Mouse (Mus musculus): ENCODE results near the gene Bag1. TPM values are rescaled to one million over a fixed set of nuclear protein-coding genes. Genes with fewer than 3 reads are reported as not detected.
"Not testable (repeated sequence)": the region's sequence is repeated elsewhere in the genome, so short reads cannot be mapped to it uniquely, and the experiment has no call there.

Gene Bag1
- polyA plus RNA-seq, 1 experiment from 2014 or later, result 208 TPM

DNA sequence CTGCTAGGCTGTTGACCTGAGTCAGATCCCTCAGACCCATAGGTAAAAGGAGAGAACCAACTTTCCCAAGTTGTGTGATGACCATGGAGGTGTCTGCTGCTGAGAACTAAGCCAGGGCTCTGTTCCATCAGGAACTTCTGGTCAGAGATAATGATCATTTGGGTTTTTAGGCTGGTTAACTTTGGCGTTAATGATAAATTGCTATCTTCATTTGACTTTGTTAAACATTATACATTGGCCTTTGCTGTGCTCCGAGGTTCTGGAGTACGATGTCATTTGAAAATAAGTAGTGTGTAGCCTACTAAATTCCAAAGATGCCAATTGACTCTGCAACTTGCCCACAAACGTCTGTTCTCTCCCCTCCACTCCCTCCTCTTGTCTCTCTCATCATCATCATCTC is 21.1 kb upstream of the Bag1 start:
- H3K36me3 ChIP-seq, result peaks cover 46% of the 10 kb centered on the region
- 82% methylated on average over 4 of the region's 4 CpGs for WGBS
- no peak for DNase-seq (ENCODE audit: low spot score)
- no peaks in the 10 kb centered on the region for H3K9me3 ChIP-seq
- H3K27me3 ChIP-seq (ENCODE audit: insufficient read depth, poor library complexity, severe bottlenecking), result no peaks in the 10 kb centered on the region
- H3K4me3 ChIP-seq, result no peak overlapping the region
- no peak overlapping the region for H3K27ac ChIP-seq
- H3K4me1 ChIP-seq (replicated peaks), result peaks cover 19% of the 10 kb centered on the region

DNA sequence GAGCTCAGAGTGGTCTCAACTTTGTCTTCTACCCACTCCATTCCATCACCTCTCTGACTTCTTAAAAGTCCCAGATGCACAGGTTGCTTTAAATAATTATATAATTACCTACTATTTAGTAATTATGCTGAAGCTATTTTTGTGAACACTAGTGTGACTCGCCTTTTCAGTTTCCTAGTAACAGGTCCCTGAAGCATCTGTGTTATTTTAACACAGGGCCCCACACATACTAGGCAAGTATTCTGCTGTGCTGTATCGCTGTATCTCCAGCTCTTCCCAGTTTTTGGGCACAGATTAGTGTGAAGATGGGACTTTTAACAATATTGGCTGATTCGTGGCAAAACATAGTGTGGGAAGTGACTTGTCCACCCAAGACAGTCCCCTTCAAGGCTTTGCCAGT is 15.4 kb upstream of the Bag1 start:
- Histone ChIP-seq H3K4me3 (no peak overlapping the region), H3K27ac (no peak overlapping the region), H3K9me3 (no peaks in the 10 kb centered on the region), H3K27me3 (ENCODE audit: insufficient read depth, poor library complexity, severe bottlenecking) (no peaks in the 10 kb centered on the region), H3K4me1 (replicated peaks) (no peaks in the 10 kb centered on the region), H3K36me3 (peaks cover 97% of the 10 kb centered on the region)
- 89% methylated on average over 3 of the region's 3 CpGs for WGBS
- DNase-seq (ENCODE audit: low spot score), result no peak

DNA sequence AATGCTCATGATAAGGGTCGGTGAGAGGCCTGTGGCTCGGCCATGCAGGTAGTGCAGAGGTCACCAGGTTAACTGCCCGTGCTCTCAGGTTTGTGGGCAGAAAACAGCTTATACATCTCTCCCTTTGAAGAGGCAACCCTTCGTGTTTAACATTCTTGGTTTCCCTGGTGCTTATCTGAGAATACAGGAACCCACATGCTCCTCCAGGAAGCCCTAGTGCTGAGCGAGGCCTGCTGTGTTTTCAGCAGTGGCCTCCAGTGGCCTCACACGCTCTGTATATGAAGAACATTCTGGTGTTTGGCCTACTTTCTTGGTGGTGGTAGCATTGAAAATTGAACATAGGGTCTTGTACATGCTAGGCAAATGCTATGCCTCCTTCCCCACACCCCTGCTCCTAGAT is 7.8 kb upstream of the Bag1 start:
- Histone ChIP-seq H3K4me3 (no peak overlapping the region), H3K9me3 (no peaks in the 10 kb centered on the region), H3K27ac (no peak overlapping the region), H3K27me3 (ENCODE audit: insufficient read depth, poor library complexity, severe bottlenecking) (no peaks in the 10 kb centered on the region), H3K36me3 (peaks cover 97% of the 10 kb centered on the region), H3K4me1 (replicated peaks) (no peaks in the 10 kb centered on the region)
- no peak for DNase-seq (ENCODE audit: low spot score)
- 93% methylated on average over 6 of the region's 6 CpGs for WGBS

DNA sequence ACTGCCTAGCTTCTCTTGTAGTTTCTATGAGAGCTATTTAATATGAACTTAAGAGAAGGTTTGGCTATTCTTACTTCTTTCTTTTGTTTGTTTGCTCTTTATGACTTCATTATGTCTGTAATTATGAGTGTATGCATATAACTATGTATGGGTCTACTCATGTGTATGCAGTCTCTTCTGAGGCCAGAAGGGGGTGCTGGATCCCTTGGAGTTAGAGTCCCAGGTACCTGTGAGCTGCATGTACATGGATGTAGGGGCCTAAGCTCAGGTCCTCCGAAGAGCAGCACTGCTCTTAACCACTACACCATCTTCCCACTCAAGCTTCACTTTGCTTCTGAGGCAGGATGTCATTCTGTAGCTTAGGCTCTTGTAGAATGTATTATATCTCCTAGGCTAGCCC is 5.4 kb upstream of the Bag1 start:
- DNase-seq (ENCODE audit: low spot score), result no peak
- Histone ChIP-seq H3K27me3 (ENCODE audit: insufficient read depth, poor library complexity, severe bottlenecking) (no peaks in the 10 kb centered on the region), H3K36me3 (peaks cover 84% of the 10 kb centered on the region), H3K4me3 (no peak overlapping the region), H3K4me1 (replicated peaks) (peaks cover 9% of the 10 kb centered on the region), H3K27ac (no peak overlapping the region), H3K9me3 (no peaks in the 10 kb centered on the region)
- WGBS, result 83% methylated on average over 1 of the region's 1 CpGs

DNA sequence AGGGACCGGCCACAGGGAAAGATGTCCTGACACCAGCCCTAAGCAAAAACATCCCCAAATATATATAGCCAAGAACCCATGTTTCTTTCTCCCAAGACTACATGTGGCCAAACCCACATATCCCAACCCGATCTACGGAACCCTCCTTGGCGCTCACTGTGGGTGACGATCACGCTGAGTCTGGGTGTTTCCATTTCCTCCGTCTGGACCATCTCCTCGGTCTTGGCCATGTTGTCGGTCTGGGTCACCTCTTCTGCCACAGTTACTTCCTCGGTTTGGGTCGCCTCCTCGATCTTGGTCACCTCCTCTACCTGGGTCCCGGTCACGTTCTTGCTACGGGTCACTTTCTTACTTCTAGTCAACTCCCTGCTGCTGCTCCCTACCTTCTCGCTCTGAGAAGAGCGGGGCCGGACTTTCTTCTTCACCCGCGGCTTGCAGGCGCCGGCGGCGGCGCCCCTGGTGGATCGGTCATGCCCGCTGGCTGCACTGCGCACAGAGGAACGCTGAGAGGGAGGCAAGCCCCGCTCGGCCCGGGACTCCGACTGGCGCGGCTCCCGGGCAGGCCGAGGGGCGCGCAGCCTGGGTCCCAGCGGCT is 432 bp downstream of the Bag1 start:
- under 1% methylated on average over 40 of the region's 40 CpGs for WGBS
- Histone ChIP-seq H3K4me3 (peak overlapping the region; percentile 81), H3K36me3 (peaks cover 65% of the 10 kb centered on the region), H3K27ac (peak overlapping the region; percentile 93), H3K27me3 (ENCODE audit: insufficient read depth, poor library complexity, severe bottlenecking) (no peaks in the 10 kb centered on the region), H3K4me1 (replicated peaks) (peaks cover 21% of the 10 kb centered on the region), H3K9me3 (no peaks in the 10 kb centered on the region)
- peak; percentile 12 for DNase-seq (ENCODE audit: low spot score)

DNA sequence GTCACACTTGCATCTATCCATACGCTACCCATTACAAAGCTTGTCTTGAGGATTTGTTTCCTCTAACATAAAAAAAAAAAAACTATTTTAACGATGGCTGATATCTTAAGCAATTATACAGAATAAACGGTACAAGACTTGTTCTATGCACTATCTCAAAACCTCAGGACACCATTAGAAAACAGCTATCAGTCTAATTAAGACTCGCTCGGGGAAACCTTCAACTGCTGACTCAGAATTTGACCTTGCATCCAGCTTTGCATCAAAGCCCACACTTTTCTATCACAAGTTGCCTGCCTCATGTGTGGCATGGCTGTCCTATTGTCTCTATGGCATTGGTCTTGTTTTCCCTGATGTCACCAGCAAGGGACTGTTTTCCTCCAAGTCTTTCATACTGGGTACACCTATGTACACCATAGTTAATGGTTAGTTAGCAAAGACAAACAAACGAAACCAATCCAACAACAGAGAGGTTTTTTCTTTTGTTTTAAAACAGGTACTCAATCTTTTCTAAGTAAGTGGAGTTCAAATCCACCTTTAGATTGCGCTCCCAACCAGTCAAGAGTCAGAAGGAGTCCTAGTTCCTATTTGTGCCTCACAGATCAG is 1.5 kb downstream of the Bag1 start:
- Histone ChIP-seq H3K4me3 (peak overlapping the region; percentile 81), H3K27ac (peak overlapping the region; percentile 93; the same call in 1 of the 2 replicates), H3K27me3 (ENCODE audit: insufficient read depth, poor library complexity, severe bottlenecking) (no peaks in the 10 kb centered on the region), H3K36me3 (peaks cover 65% of the 10 kb centered on the region), H3K4me1 (replicated peaks) (peaks cover 21% of the 10 kb centered on the region), H3K9me3 (no peaks in the 10 kb centered on the region)
- no peak for DNase-seq (ENCODE audit: low spot score)
- 91% methylated on average over 7 of the region's 7 CpGs for WGBS

DNA sequence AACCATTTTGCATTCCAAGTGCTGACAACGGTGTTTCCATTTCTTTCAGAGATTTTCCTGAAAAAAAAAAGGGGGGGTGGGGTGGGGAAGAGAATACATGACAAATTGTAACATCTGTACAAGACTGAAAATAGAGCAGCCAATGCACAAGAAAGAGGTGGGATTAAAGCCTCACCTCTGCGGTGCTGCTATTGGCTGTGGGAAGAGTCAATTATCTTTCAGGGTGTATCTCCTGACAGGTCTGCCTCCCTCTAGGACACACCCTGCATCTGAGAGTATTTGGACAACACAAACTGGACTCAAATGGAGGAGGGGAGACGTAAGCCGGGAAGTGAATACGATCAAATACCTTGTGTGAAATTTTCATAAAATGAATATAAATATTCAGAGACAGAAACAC is 4.4 kb downstream of the Bag1 start:
- H3K4me1 ChIP-seq (replicated peaks), result peaks cover 12% of the 10 kb centered on the region
- 98% methylated on average over 5 of the region's 5 CpGs for WGBS
- no peak for DNase-seq (ENCODE audit: low spot score)
- peaks cover 77% of the 10 kb centered on the region for H3K36me3 ChIP-seq
- no peak overlapping the region for H3K27ac ChIP-seq
- H3K9me3 ChIP-seq, result peaks cover 15% of the 10 kb centered on the region
- no peak overlapping the region for H3K4me3 ChIP-seq
- H3K27me3 ChIP-seq (ENCODE audit: insufficient read depth, poor library complexity, severe bottlenecking), result no peaks in the 10 kb centered on the region

DNA sequence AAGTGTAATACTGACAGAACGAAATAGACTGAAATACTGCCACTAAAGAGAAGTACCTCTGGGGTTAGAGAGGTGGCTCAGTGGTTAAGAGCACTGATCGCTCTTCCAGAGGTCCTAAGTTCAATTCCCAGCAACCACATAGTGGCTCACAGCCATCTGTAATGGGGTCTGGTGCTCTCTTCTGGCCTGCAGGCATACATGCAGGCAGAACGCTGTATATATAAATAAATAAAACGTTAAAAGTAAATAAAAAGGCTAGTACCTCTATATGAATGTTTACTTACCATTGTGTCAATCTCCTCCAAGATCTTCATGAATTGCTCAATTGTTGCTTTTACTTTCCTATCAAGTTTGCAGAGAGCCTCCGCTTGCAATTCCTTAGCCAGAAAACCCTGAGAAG is 9.3 kb downstream of the Bag1 start:
- Histone ChIP-seq H3K9me3 (peaks cover 15% of the 10 kb centered on the region), H3K4me3 (no peak overlapping the region), H3K27me3 (ENCODE audit: insufficient read depth, poor library complexity, severe bottlenecking) (no peaks in the 10 kb centered on the region), H3K36me3 (peaks cover 98% of the 10 kb centered on the region), H3K4me1 (replicated peaks) (no peaks in the 10 kb centered on the region), H3K27ac (no peak overlapping the region)
- 94% methylated on average over 5 of the region's 5 CpGs for WGBS
- DNase-seq (ENCODE audit: low spot score), result no peak

DNA sequence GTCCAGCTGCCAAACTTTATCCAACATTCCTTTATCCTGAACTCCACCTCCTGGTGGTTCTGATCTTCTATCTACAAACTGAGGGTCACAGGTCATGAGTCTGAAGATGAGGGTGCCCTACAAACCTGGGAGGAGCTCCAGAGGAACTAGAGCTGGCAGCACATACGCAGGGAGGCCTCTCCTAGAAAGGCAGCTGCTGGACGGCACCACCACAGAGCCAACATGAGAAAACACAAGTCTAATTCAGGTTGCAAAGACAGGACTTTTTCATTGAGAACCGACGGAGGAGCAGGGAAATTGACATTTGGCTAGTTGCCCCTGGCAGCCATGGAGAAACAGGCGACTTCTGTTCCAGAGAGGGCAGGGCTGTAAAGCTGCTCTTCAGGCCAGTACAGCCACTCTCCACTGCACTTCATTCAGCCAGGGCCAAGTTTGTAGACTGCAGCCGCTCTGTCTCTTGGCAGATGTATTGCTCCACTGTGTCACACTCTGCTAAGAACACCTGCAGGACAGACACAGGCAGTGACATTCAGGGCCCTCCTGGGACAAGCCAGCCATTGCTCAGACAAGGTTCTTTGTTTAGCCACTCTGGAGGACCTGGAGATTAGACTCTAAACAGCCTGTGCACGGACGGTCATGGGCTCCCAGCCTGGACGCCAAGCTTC is 11.8 kb downstream of the Bag1 start:
- Histone ChIP-seq H3K4me1 (replicated peaks) (no peaks in the 10 kb centered on the region), H3K27ac (no peak overlapping the region), H3K4me3 (no peak overlapping the region), H3K27me3 (ENCODE audit: insufficient read depth, poor library complexity, severe bottlenecking) (no peaks in the 10 kb centered on the region), H3K9me3 (peaks cover 15% of the 10 kb centered on the region), H3K36me3 (peaks cover 95% of the 10 kb centered on the region)
- DNase-seq (ENCODE audit: low spot score), result no peak
- 93% methylated on average over 9 of the region's 9 CpGs for WGBS

DNA sequence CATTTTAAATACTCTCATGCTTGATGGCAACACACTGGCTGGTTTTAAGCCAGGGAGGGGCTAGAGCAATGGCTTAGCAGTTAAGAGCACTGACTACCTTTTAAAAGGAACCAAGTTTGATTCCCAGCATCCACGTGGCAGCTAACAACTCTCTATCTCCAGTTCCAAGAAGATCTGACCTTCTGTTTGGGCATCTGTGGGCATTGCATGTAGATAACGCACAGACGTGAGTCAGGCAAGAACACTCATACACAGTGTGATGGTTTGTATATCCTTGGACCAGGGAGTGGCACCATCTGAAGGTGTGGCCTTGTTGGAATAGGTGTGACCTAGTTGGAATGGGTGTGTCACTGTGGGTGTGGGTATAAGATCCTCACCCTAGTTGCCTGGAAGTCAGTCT is 13.7 kb downstream of the Bag1 start:
- H3K36me3 ChIP-seq, result peaks cover 75% of the 10 kb centered on the region
- not testable (repeated sequence) for H3K27me3 ChIP-seq (ENCODE audit: insufficient read depth, poor library complexity, severe bottlenecking); H3K27ac ChIP-seq; H3K9me3 ChIP-seq; H3K4me1 ChIP-seq (replicated peaks); DNase-seq (ENCODE audit: low spot score); H3K4me3 ChIP-seq
- WGBS, result 94% methylated on average over 3 of the region's 3 CpGs

DNA sequence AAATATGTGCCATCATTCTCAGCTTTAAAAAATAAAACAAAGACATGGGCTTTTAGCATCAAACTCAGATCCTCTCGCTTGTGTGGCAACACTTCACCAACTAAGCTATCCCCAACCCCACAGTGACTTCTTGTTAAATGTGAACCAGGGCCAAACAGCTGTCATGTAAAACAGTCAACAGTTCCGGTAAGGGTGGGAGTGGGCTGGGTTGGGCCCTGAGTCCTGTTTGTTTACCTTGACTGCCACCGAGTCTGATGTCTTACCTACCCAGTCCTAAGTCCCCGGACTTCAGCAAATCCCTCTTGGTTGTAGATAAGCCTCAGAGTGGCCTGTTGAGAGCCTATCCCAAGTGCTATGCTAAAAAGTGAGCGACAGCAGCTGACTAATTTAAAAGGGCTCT is 14.4 kb downstream of the Bag1 start:
- 89% methylated on average over 5 of the region's 5 CpGs for WGBS
- DNase-seq (ENCODE audit: low spot score), result no peak
- Histone ChIP-seq H3K27ac (no peak overlapping the region), H3K27me3 (ENCODE audit: insufficient read depth, poor library complexity, severe bottlenecking) (no peaks in the 10 kb centered on the region), H3K4me1 (replicated peaks) (no peaks in the 10 kb centered on the region), H3K36me3 (peaks cover 69% of the 10 kb centered on the region), H3K4me3 (no peak overlapping the region), H3K9me3 (no peaks in the 10 kb centered on the region)

DNA sequence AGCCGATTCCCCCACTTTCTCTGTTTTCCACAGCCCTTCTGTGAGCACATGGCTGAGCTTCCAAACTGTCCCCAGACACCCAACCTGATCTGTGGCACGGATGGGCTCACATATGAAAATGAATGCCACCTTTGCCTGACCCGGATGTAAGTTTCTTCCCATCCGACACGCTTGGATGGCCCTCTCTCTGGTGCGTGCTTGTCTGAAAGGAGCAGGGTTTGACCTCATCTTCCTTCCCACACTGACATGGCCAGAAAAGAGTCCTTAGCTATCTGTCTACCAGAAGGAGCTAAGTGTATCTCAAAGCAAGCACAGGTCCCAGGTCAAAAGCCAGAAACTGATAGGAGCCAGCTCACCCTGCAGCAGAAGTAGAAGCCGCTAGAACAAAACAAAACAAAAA is 19.0 kb downstream of the Bag1 start:
- WGBS, result 80% methylated on average over 7 of the region's 7 CpGs
- H3K9me3 ChIP-seq, result no peaks in the 10 kb centered on the region
- H3K27me3 ChIP-seq (ENCODE audit: insufficient read depth, poor library complexity, severe bottlenecking), result no peaks in the 10 kb centered on the region
- H3K27ac ChIP-seq, result no peak overlapping the region
- no peak overlapping the region for H3K4me3 ChIP-seq
- peaks cover 25% of the 10 kb centered on the region for H3K36me3 ChIP-seq
- no peak for DNase-seq (ENCODE audit: low spot score)
- no peaks in the 10 kb centered on the region for H3K4me1 ChIP-seq (replicated peaks)

DNA sequence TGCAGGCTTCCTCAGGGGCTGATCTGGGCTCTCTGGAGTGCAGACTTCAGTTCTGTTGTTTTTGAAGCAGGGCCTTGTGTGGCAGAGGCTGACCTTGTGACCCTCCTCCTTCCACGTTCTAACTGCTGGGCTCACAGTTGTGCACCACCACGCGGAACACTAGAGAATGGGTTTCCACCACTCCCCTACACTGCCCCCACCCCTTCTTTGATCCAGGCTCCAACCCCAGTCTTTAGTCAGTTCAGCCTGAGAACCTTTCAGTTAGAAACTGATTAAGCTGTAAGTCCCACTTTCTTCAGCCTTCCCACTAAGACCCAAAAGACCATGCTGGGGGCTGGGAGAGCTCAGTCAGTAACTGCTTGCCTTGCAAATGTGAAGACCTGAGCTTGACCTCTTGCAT is 22.5 kb downstream of the Bag1 start:
- WGBS, result 32% methylated on average over 3 of the region's 3 CpGs
- no peaks in the 10 kb centered on the region for H3K4me1 ChIP-seq (replicated peaks)
- H3K9me3 ChIP-seq, result no peaks in the 10 kb centered on the region
- no peaks in the 10 kb centered on the region for H3K27me3 ChIP-seq (ENCODE audit: insufficient read depth, poor library complexity, severe bottlenecking)
- DNase-seq (ENCODE audit: low spot score), result no peak
- H3K27ac ChIP-seq, result no peak overlapping the region
- H3K36me3 ChIP-seq, result no peaks in the 10 kb centered on the region
- no peak overlapping the region for H3K4me3 ChIP-seq

Measured in hindbrain, embryonic 10.5 days (tissue).